Mouse (Mus musculus): ENCODE results near the gene Crat. TPM values are rescaled to one million over a fixed set of nuclear protein-coding genes. Genes with fewer than 3 reads are reported as not detected.

The Crat gene
- polyA plus RNA-seq, 1 experiment: 560 TPM

GRCm38 (mm10) chr2:30444450-30444849 is 28.8 kb upstream of the Crat start:
- Histone ChIP-seq H3K27ac (replicated peaks; ENCODE audit: low read depth, low read length) (peak overlapping the region; percentile 94), H3K4me3 (ENCODE audit: insufficient read depth, low read depth, low read length) (no peak overlapping the region), H3K4me1 (ENCODE audit: control insufficient read depth, insufficient read depth, insufficient read length, low read length) (peaks cover 71% of the 10 kb centered on the region)

- H3K4me3 ChIP-seq (ENCODE audit: insufficient read depth, low read depth, low read length): no peak overlapping the region
- peaks cover 71% of the 10 kb centered on the region for H3K4me1 ChIP-seq (ENCODE audit: control insufficient read depth, insufficient read depth, insufficient read length, low read length)
- H3K27ac ChIP-seq (replicated peaks; ENCODE audit: low read depth, low read length): peak overlapping the region; percentile 69
Measured at GRCm38 (mm10) chr2:30444006-30444405, 28.4 kb upstream of the Crat start.

- Histone ChIP-seq H3K4me3 (ENCODE audit: insufficient read depth, low read depth, low read length) (no peak overlapping the region), H3K4me1 (ENCODE audit: control insufficient read depth, insufficient read depth, insufficient read length, low read length) (peaks cover 67% of the 10 kb centered on the region)
Measured at GRCm38 (mm10) chr2:30443281-30443680, 27.7 kb upstream of the Crat start.

GRCm38 (mm10) chr2:30442498-30442890 is 26.9 kb upstream of the Crat start:
- Histone ChIP-seq H3K27ac (replicated peaks; ENCODE audit: low read depth, low read length) (peak overlapping the region; percentile 99), H3K4me1 (ENCODE audit: control insufficient read depth, insufficient read depth, insufficient read length, low read length) (peaks cover 63% of the 10 kb centered on the region), H3K4me3 (ENCODE audit: insufficient read depth, low read depth, low read length) (peak overlapping the region; percentile 26; the same call in 1 of the 2 replicates)

More at GRCm38 (mm10) chr2:30443281-30443680, 27.7 kb upstream of the Crat start:
- peak overlapping the region; percentile 99 for H3K27ac ChIP-seq (replicated peaks; ENCODE audit: low read depth, low read length)

GRCm38 (mm10) chr2:30441518-30442497 is 26.2 kb upstream of the Crat start:
- H3K4me1 ChIP-seq (ENCODE audit: control insufficient read depth, insufficient read depth, insufficient read length, low read length): peaks cover 57% of the 10 kb centered on the region
- H3K4me3 ChIP-seq (ENCODE audit: insufficient read depth, low read depth, low read length): peak overlapping the region; percentile 31
- peak overlapping the region; percentile 99 for H3K27ac ChIP-seq (replicated peaks; ENCODE audit: low read depth, low read length)

GRCm38 (mm10) chr2:30440701-30441517 is 25.3 kb upstream of the Crat start:
- H3K4me1 ChIP-seq (ENCODE audit: control insufficient read depth, insufficient read depth, insufficient read length, low read length): peaks cover 49% of the 10 kb centered on the region
- H3K4me3 ChIP-seq (ENCODE audit: insufficient read depth, low read depth, low read length): peak overlapping the region; percentile 31
- peak overlapping the region; percentile 99 for H3K27ac ChIP-seq (replicated peaks; ENCODE audit: low read depth, low read length)

- H3K27ac ChIP-seq (replicated peaks; ENCODE audit: low read depth, low read length): peak overlapping the region; percentile 99
- H3K4me3 ChIP-seq (ENCODE audit: insufficient read depth, low read depth, low read length): no peak overlapping the region
- H3K4me1 ChIP-seq (ENCODE audit: control insufficient read depth, insufficient read depth, insufficient read length, low read length): peaks cover 43% of the 10 kb centered on the region
Measured at GRCm38 (mm10) chr2:30440211-30440700, 24.6 kb upstream of the Crat start.

GRCm38 (mm10) chr2:30439631-30440030 is 24.0 kb upstream of the Crat start:
- Histone ChIP-seq H3K27ac (replicated peaks; ENCODE audit: low read depth, low read length) (peak overlapping the region; percentile 99), H3K4me3 (ENCODE audit: insufficient read depth, low read depth, low read length) (no peak overlapping the region), H3K4me1 (ENCODE audit: control insufficient read depth, insufficient read depth, insufficient read length, low read length) (peaks cover 37% of the 10 kb centered on the region)

GRCm38 (mm10) chr2:30437791-30438190 is 22.2 kb upstream of the Crat start:
- H3K4me3 ChIP-seq (ENCODE audit: insufficient read depth, low read depth, low read length): no peak overlapping the region
- H3K27ac ChIP-seq (replicated peaks; ENCODE audit: low read depth, low read length): no peak overlapping the region
- peaks cover 22% of the 10 kb centered on the region for H3K4me1 ChIP-seq (ENCODE audit: control insufficient read depth, insufficient read depth, insufficient read length, low read length)

GRCm38 (mm10) chr2:30436809-30437208 is 21.2 kb upstream of the Crat start:
- Histone ChIP-seq H3K27ac (replicated peaks; ENCODE audit: low read depth, low read length) (no peak overlapping the region), H3K4me3 (ENCODE audit: insufficient read depth, low read depth, low read length) (no peak overlapping the region), H3K4me1 (ENCODE audit: control insufficient read depth, insufficient read depth, insufficient read length, low read length) (peaks cover 14% of the 10 kb centered on the region)

- Histone ChIP-seq H3K4me3 (ENCODE audit: insufficient read depth, low read depth, low read length) (no peak overlapping the region), H3K27ac (replicated peaks; ENCODE audit: low read depth, low read length) (no peak overlapping the region)
Measured at GRCm38 (mm10) chr2:30436156-30436545, 20.5 kb upstream of the Crat start.

GRCm38 (mm10) chr2:30435326-30436155 is 19.9 kb upstream of the Crat start:
- Histone ChIP-seq H3K27ac (replicated peaks; ENCODE audit: low read depth, low read length) (no peak overlapping the region), H3K4me1 (ENCODE audit: control insufficient read depth, insufficient read depth, insufficient read length, low read length) (peaks cover 9% of the 10 kb centered on the region)

More at GRCm38 (mm10) chr2:30436156-30436545, 20.5 kb upstream of the Crat start:
- peaks cover 12% of the 10 kb centered on the region for H3K4me1 ChIP-seq (ENCODE audit: control insufficient read depth, insufficient read depth, insufficient read length, low read length)

GRCm38 (mm10) chr2:30429156-30429555 is 13.5 kb upstream of the Crat start:
- Histone ChIP-seq H3K27ac (replicated peaks; ENCODE audit: low read depth, low read length) (peak overlapping the region; percentile 42), H3K4me3 (ENCODE audit: insufficient read depth, low read depth, low read length) (no peak overlapping the region), H3K4me1 (ENCODE audit: control insufficient read depth, insufficient read depth, insufficient read length, low read length) (peaks cover 12% of the 10 kb centered on the region)

More at GRCm38 (mm10) chr2:30435326-30436155, 19.9 kb upstream of the Crat start:
- no peak overlapping the region for H3K4me3 ChIP-seq (ENCODE audit: insufficient read depth, low read depth, low read length)

- Histone ChIP-seq H3K27ac (replicated peaks; ENCODE audit: low read depth, low read length) (no peak overlapping the region), H3K4me3 (ENCODE audit: insufficient read depth, low read depth, low read length) (no peak overlapping the region), H3K4me1 (ENCODE audit: control insufficient read depth, insufficient read depth, insufficient read length, low read length) (peaks cover 3% of the 10 kb centered on the region)
Measured at GRCm38 (mm10) chr2:30421432-30421831, 5.8 kb upstream of the Crat start.
